Mouse (Mus musculus): Measurements from ENCODE around the gene H2-Ob.

Gene H2-Ob

GRCm38 (mm10) chr17:34244656-34245055 lies 6.0 kb downstream of the H2-Ob start:
- no peak for DNase-seq (ENCODE audit: low read depth)

- no peak for DNase-seq (ENCODE audit: low read depth)
These were observed 8.3 kb downstream of the H2-Ob start for GRCm38 (mm10) chr17:34247047-34247446.

- no peak for DNase-seq (ENCODE audit: low read depth)
These were observed 10.1 kb downstream of the H2-Ob start for GRCm38 (mm10) chr17:34248764-34249163.

- DNase-seq (ENCODE audit: low read depth): no peak
These were observed 10.7 kb downstream of the H2-Ob start for GRCm38 (mm10) chr17:34249361-34249760.

- peak; percentile 37 for DNase-seq (ENCODE audit: low read depth)
These were observed 11.2 kb downstream of the H2-Ob start for GRCm38 (mm10) chr17:34249878-34250277.

GRCm38 (mm10) chr17:34251666-34252065 lies 13.0 kb downstream of the H2-Ob start:
- DNase-seq (ENCODE audit: low read depth): no peak

GRCm38 (mm10) chr17:34256501-34256900 lies 17.8 kb downstream of the H2-Ob start:
- DNase-seq (ENCODE audit: low read depth): no peak

GRCm38 (mm10) chr17:34257594-34258375 lies 19.1 kb downstream of the H2-Ob start, which contains the start of gene H2-Ab1:
Gene H2-Ab1, plus strand, starts transcription at chr17:34257689.
- peak; percentile 21 for DNase-seq (ENCODE audit: low read depth)

- no peak for DNase-seq (ENCODE audit: low read depth)
These were observed 21.8 kb downstream of the H2-Ob start for GRCm38 (mm10) chr17:34260551-34260950.

- peak; percentile 39 for DNase-seq (ENCODE audit: low read depth)
These were observed 22.8 kb downstream of the H2-Ob start for GRCm38 (mm10) chr17:34261502-34261901.

- DNase-seq (ENCODE audit: low read depth): peak; percentile 51
These were observed 24.4 kb downstream of the H2-Ob start for GRCm38 (mm10) chr17:34263068-34263467.

- DNase-seq (ENCODE audit: low read depth): no peak
These were observed 25.2 kb downstream of the H2-Ob start for GRCm38 (mm10) chr17:34263811-34264371.

GRCm38 (mm10) chr17:34264452-34265351 lies 26.0 kb downstream of the H2-Ob start:
- DNase-seq (ENCODE audit: low read depth): no peak

- no peak for DNase-seq (ENCODE audit: low read depth)
These were observed 29.6 kb downstream of the H2-Ob start for GRCm38 (mm10) chr17:34268262-34268661.

- DNase-seq (ENCODE audit: low read depth): no peak
These were observed 30.0 kb downstream of the H2-Ob start for GRCm38 (mm10) chr17:34268748-34269147.

- no peak for DNase-seq (ENCODE audit: low read depth)
These were observed 31.1 kb downstream of the H2-Ob start for GRCm38 (mm10) chr17:34269817-34270216.

- no peak for DNase-seq (ENCODE audit: low read depth)
These were observed 31.5 kb downstream of the H2-Ob start for GRCm38 (mm10) chr17:34270230-34270629.

GRCm38 (mm10) chr17:34270940-34271339 lies 32.2 kb downstream of the H2-Ob start:
- DNase-seq (ENCODE audit: low read depth): no peak

- DNase-seq (ENCODE audit: low read depth): no peak
These were observed 33.4 kb downstream of the H2-Ob start for GRCm38 (mm10) chr17:34272102-34272501.

- no peak for DNase-seq (ENCODE audit: low read depth)
These were observed 41.9 kb downstream of the H2-Ob start for GRCm38 (mm10) chr17:34280499-34281038.

- DNase-seq (ENCODE audit: low read depth): no peak
These were observed 43.1 kb downstream of the H2-Ob start for GRCm38 (mm10) chr17:34281836-34282235.

GRCm38 (mm10) chr17:34285371-34285770 lies 46.7 kb downstream of the H2-Ob start:
- DNase-seq (ENCODE audit: low read depth): no peak

Measured in c-Kit-positive CD71-positive TER-119-negative erythroid progenitor cells, embryonic 14.5 days (primary cell).